Mouse (Mus musculus) heart, embryonic 10.5 days (tissue): ENCODE measurements around the gene Gpsm1. TPM values are rescaled to one million over a fixed set of nuclear protein-coding genes. Genes with fewer than 3 reads are reported as not detected.
"Not testable (repeated sequence)": the region's sequence is repeated elsewhere in the genome, so short reads cannot be mapped to it uniquely, and the experiment has no call there.

Source experiments
- DNase-seq: peaks from one replicate; pipeline ENCODE4 v3.0.0-alpha.2; 2017; ENCODE audit warnings: low spot score
- H3K27ac ChIP-seq: fragments of 300-500 bp; sonication (generic); 2 replicates; pipeline ENCODE4 v1.5.1; 2016; ENCODE audit warnings: mild to moderate bottlenecking
- H3K27me3 ChIP-seq: fragments of 300-500 bp; sonication (generic); 2 replicates; pipeline ENCODE4 v1.6.1; 2016; ENCODE audit warnings: mild to moderate bottlenecking; ENCODE audit not compliant: poor library complexity, insufficient read depth, severe bottlenecking
- H3K36me3 ChIP-seq: fragments of 300-500 bp; sonication (generic); 2 replicates; pipeline ENCODE4 v1.6.1; 2016; ENCODE audit warnings: mild to moderate bottlenecking, moderate library complexity
- H3K4me1 ChIP-seq: fragments of 300-500 bp; sonication (generic); 2 replicates; pipeline ENCODE4 v1.6.1; 2016; ENCODE audit warnings: mild to moderate bottlenecking
- H3K4me3 ChIP-seq: fragments of 300-500 bp; sonication (generic); 2 replicates; pipeline ENCODE4 v1.5.1; 2016; ENCODE audit warnings: mild to moderate bottlenecking, moderate library complexity
- H3K9me3 ChIP-seq: fragments of 300-500 bp; sonication (generic); 2 replicates; pipeline ENCODE4 v1.6.1; 2016; ENCODE audit warnings: mild to moderate bottlenecking, moderate library complexity
- WGBS: fragments of 180-500 bp; shearing (Covaris S2); methylation state at CpG from one replicate; pipeline ENCODE4 v1.1.7; 2016; 5-methylcytosine and 5-hydroxymethylcytosine counted together
- polyA plus RNA-seq: library from polyadenylated mRNA; unstranded; fragments of >200 nt; fragmentation: Nextera tagmentation; extraction: Ambion mirVana; gene quantifications from 2 replicates; pipeline ENCODE4 v1.2.1, GENCODE M21; 2016

Gpsm1 gene
- polyA plus RNA-seq, 1 experiment from 2014 or later = 53.9 TPM

- Histone ChIP-seq H3K4me1 (peaks cover 6% of the 10 kb centered on the region; the same call in 1 of the 2 replicates), H3K9me3 (no peaks in the 10 kb centered on the region), H3K27me3 (no peaks in the 10 kb centered on the region), H3K27ac (no peak overlapping the region), H3K4me3 (no peak overlapping the region), H3K36me3 (peaks cover 99% of the 10 kb centered on the region)
- DNase-seq = no peak
- WGBS = 93% methylated on average over 6 of the region's 6 CpGs
These were observed 52.6 kb downstream of the Gpsm1 start for GRCm38 (mm10) chr2:26367911-26368310.

- 92% methylated on average over 1 of the region's 1 CpGs for WGBS
- peaks cover 6% of the 10 kb centered on the region; the same call in 1 of the 2 replicates for H3K4me1 ChIP-seq
- H3K27ac ChIP-seq = no peak overlapping the region
- no peak for DNase-seq
- H3K4me3 ChIP-seq = no peak overlapping the region
- H3K27me3 ChIP-seq = no peaks in the 10 kb centered on the region
- H3K9me3 ChIP-seq = no peaks in the 10 kb centered on the region
- peaks cover 99% of the 10 kb centered on the region for H3K36me3 ChIP-seq
These were observed 53.3 kb downstream of the Gpsm1 start for GRCm38 (mm10) chr2:26368572-26368971.

- H3K36me3 ChIP-seq = peaks cover 99% of the 10 kb centered on the region
- no peaks in the 10 kb centered on the region for H3K9me3 ChIP-seq
- no peaks in the 10 kb centered on the region for H3K27me3 ChIP-seq
- H3K4me3 ChIP-seq = no peak overlapping the region
- no peak for DNase-seq
- no peaks in the 10 kb centered on the region for H3K4me1 ChIP-seq
- no peak overlapping the region for H3K27ac ChIP-seq
- 95% methylated on average over 8 of the region's 8 CpGs for WGBS
These were observed 57.1 kb downstream of the Gpsm1 start for GRCm38 (mm10) chr2:26372396-26372795.

- no peaks in the 10 kb centered on the region for H3K27me3 ChIP-seq
- H3K4me3 ChIP-seq = peak within 1 kb of the TSS; percentile 81
- peak; percentile 96 for DNase-seq
- peaks cover 3% of the 10 kb centered on the region; the same call in 1 of the 2 replicates for H3K4me1 ChIP-seq
- H3K9me3 ChIP-seq = no peaks in the 10 kb centered on the region
- under 1% methylated on average over 38 of the region's 38 CpGs for WGBS
- peaks cover 71% of the 10 kb centered on the region for H3K36me3 ChIP-seq
- peak within 1 kb of the TSS; percentile 83 for H3K27ac ChIP-seq
These were observed 64.9 kb downstream of the Gpsm1 start, which contains the start of gene Snapc4 for GRCm38 (mm10) chr2:26380131-26380771. Gene Snapc4, minus strand, starts transcription at chr2:26380653.

GRCm38 (mm10) chr2:26380871-26381270 is 65.6 kb downstream of the Gpsm1 start:
- Histone ChIP-seq H3K36me3 (peaks cover 71% of the 10 kb centered on the region), H3K27ac (peak overlapping the region; percentile 83), H3K4me3 (peak overlapping the region; percentile 81)
- not testable (repeated sequence) for H3K4me1 ChIP-seq, DNase-seq, H3K9me3 ChIP-seq, H3K27me3 ChIP-seq
- WGBS = 30% methylated on average over 6 of the region's 6 CpGs

- no peak for DNase-seq
- H3K9me3 ChIP-seq = no peaks in the 10 kb centered on the region
- 90% methylated on average over 3 of the region's 3 CpGs for WGBS
- H3K27ac ChIP-seq = no peak overlapping the region; the same call in 1 of the 2 replicates
- H3K36me3 ChIP-seq = peaks cover 74% of the 10 kb centered on the region
- H3K4me1 ChIP-seq = peaks cover 23% of the 10 kb centered on the region
- peak overlapping the region; percentile 95 for H3K4me3 ChIP-seq
- no peaks in the 10 kb centered on the region for H3K27me3 ChIP-seq
These were observed 72.4 kb downstream of the Gpsm1 start for GRCm38 (mm10) chr2:26387713-26388112.

GRCm38 (mm10) chr2:26388682-26389153 is 73.4 kb downstream of the Gpsm1 start:
- no peak for DNase-seq
- Histone ChIP-seq H3K4me3 (peak overlapping the region; percentile 95), H3K27ac (peak overlapping the region; percentile 92), H3K9me3 (no peaks in the 10 kb centered on the region), H3K36me3 (peaks cover 74% of the 10 kb centered on the region), H3K4me1 (peaks cover 23% of the 10 kb centered on the region), H3K27me3 (no peaks in the 10 kb centered on the region)
- under 1% methylated on average over 45 of the region's 45 CpGs for WGBS

GRCm38 (mm10) chr2:26389154-26389690 is 73.9 kb downstream of the Gpsm1 start, which contains the start of the genes Entr1 and Pmpca:
Gene Entr1, minus strand, starts transcription at chr2:26389316.
Gene Pmpca, plus strand, starts transcription at chr2:26389339.
- WGBS = under 1% methylated on average over 60 of the region's 60 CpGs
- H3K27me3 ChIP-seq = no peaks in the 10 kb centered on the region
- H3K4me1 ChIP-seq = peaks cover 23% of the 10 kb centered on the region
- DNase-seq = peak; percentile 88
- peaks cover 74% of the 10 kb centered on the region for H3K36me3 ChIP-seq
- H3K4me3 ChIP-seq = peak within 1 kb of the TSS; percentile 95
- no peaks in the 10 kb centered on the region for H3K9me3 ChIP-seq
- peak within 1 kb of the TSS; percentile 92 for H3K27ac ChIP-seq

- Histone ChIP-seq H3K9me3 (no peaks in the 10 kb centered on the region), H3K4me1 (peaks cover 23% of the 10 kb centered on the region), H3K4me3 (no peak overlapping the region), H3K36me3 (peaks cover 74% of the 10 kb centered on the region), H3K27me3 (no peaks in the 10 kb centered on the region), H3K27ac (no peak overlapping the region)
- 81% methylated on average over 3 of the region's 3 CpGs for WGBS
- no peak for DNase-seq
These were observed 75.6 kb downstream of the Gpsm1 start for GRCm38 (mm10) chr2:26390954-26391353.

GRCm38 (mm10) chr2:26391617-26392016 is 76.3 kb downstream of the Gpsm1 start:
- Histone ChIP-seq H3K4me1 (peaks cover 23% of the 10 kb centered on the region), H3K4me3 (no peak overlapping the region), H3K9me3 (no peaks in the 10 kb centered on the region), H3K36me3 (peaks cover 74% of the 10 kb centered on the region), H3K27me3 (no peaks in the 10 kb centered on the region), H3K27ac (no peak overlapping the region)
- no peak for DNase-seq
- 89% methylated on average over 6 of the region's 6 CpGs for WGBS

Other genes with a start within 250 kb of the Gpsm1 start
- gene Nacc2, start 192.3 kb upstream of the Gpsm1 start, polyA plus RNA-seq = 5.1 and 5.4 TPM in 2 replicates
- 0.09 and 0.48 TPM in 2 replicates for gene Lhx3, start 107.2 kb upstream of the Gpsm1 start, polyA plus RNA-seq
- 16.5 and 18.8 TPM in 2 replicates for gene Qsox2, start 78.0 kb upstream of the Gpsm1 start, polyA plus RNA-seq
- gene Ccdc187, start 21.0 kb upstream of the Gpsm1 start, polyA plus RNA-seq = 0.02 TPM in 1 of 2 replicates, not detected in the other
- 32.7 and 34.7 TPM in 2 replicates for gene Dnlz, start 36.6 kb downstream of the Gpsm1 start, polyA plus RNA-seq
- gene Card9, start 45.4 kb downstream of the Gpsm1 start, polyA plus RNA-seq = 0.31 and 0.62 TPM in 2 replicates
- gene Snapc4, start 65.1 kb downstream of the Gpsm1 start, polyA plus RNA-seq = 27.1 and 31.7 TPM in 2 replicates
- gene Entr1, start 73.8 kb downstream of the Gpsm1 start, polyA plus RNA-seq = 94.7 and 113 TPM in 2 replicates
- gene Pmpca, start 73.8 kb downstream of the Gpsm1 start, polyA plus RNA-seq = 153 and 171 TPM in 2 replicates
- gene Inpp5e, start 93.7 kb downstream of the Gpsm1 start, polyA plus RNA-seq = 20.5 and 22.7 TPM in 2 replicates
- gene Sec16a, start 129.7 kb downstream of the Gpsm1 start, polyA plus RNA-seq = 24.7 and 26.4 TPM in 2 replicates
- 13.2 and 16.6 TPM in 2 replicates for gene Notch1, start 201.1 kb downstream of the Gpsm1 start, polyA plus RNA-seq